Mouse (Mus musculus): Measurements from ENCODE around the gene Mrpl34.

Gene Mrpl34

DNA sequence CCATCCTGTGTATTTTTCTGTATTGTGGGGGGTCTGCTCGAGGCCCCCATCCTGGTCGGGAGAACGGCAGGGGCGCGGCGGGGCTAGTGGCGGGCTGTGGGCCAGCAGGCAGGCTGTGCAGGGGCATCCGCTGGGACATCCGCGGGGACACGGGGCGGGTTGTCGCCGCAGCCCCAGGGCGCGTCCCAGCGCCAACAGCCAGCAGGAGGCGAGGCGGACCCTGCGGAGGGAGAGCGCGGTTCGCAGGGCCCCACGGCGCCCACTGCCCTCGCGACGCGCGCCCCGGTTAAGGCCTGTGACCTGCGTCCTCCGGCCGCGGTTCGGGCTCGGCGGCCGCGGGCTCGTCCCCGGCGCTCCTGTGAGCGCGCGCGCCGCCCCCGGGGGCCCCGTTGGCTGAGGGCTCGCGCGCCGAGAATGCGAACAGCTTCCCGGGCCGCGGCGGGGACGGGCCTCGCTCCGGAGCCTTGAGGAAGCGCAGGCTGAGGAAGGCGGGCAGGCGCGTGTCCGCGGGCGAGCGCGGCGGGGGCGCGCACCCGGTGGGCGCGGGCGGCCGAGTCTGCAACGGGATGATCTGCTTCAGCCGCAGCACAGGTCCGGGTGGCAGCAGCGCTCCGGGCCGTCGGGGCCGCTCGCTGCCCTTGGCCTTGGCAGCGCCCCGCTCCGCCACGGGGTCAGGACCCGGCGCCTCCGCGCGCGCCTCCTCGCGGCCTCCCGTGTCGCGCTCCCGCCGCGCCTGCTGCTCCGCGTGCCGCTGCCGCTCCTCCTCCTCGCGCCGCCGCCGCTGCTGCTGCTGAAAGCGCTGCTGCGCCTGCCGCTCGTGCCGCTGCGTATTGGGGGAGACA lies 11.6 kb downstream of the Mrpl34 start:
- TF ChIP-seq GATA4 (IDR thresholded peaks at IDR 0.05; ENCODE audit: insufficient replicate concordance, low read length), result no peak

DNA sequence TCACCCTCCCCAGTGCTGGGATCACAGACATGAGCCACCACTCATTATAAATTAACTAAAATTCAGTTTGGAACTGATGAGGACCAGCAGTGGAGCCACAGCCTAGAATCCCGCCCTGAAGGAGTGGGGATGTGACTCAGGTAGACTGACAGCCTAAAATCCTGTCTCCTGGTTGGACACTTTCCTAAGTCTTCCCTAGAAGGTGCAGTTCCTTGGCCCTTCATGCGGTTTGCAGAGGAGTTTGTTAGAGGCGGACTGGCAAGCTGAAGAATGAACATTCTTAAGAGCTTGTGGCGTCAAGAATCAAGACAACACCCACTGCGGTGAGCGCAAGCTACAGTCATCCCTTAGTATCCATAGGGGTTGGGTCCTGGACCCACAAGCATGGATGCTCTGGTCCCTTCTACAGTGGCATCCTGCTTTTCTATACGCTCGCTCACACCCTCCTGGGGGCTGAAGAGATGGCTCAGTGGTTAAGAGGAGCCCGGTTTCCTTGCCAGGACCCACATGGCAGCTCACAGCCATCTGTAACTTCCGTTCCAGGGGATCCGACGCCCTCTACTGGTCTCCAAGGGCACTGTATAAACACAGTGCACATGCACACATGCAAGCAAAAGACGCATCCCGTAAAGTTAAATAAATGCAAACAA lies 12.6 kb downstream of the Mrpl34 start:
- no peak for TF ChIP-seq GATA4 (IDR thresholded peaks at IDR 0.05; ENCODE audit: insufficient replicate concordance, low read length)

DNA sequence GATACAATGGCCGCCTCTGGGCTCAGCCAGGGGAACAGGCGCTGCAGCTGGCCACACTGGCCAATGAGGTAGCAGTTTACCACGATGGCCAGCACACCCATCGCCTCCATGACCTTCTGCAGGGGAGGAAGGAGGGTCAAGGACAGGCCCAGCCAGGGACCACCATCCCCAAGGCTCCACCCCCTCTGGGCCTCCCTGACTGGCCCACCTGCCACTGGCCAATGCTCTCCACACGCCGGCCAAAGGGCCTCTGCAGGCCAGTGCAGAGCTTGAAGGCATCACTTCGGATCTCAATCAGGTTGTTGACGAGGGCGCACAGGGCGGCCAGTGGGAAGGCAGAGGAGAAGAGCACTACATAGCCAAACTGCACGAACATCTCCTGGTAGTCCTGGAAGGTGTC lies 14.2 kb downstream of the Mrpl34 start:
- TF ChIP-seq GATA4 (IDR thresholded peaks at IDR 0.05; ENCODE audit: insufficient replicate concordance, low read length), result no peak

DNA sequence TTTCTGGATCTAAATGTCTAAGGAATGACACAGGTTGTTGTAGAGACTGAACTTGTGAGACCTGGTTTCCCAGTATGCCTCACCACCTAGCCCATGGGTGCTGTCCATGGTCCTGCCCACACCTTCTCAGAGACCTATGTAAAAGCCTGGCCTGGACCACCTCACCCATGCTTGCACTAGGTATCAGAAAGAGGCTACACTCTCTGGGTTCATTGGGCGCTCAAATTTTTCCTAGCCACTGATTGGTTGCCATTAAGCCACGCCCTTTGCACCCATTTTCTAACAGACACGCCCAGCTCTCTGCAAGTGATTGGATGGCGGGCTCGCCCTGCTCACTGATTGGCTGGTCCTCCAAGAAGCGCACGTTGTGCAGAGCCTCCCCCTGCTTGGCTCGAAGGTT lies 19.2 kb downstream of the Mrpl34 start:
- no peak for TF ChIP-seq GATA4 (IDR thresholded peaks at IDR 0.05; ENCODE audit: insufficient replicate concordance, low read length)

DNA sequence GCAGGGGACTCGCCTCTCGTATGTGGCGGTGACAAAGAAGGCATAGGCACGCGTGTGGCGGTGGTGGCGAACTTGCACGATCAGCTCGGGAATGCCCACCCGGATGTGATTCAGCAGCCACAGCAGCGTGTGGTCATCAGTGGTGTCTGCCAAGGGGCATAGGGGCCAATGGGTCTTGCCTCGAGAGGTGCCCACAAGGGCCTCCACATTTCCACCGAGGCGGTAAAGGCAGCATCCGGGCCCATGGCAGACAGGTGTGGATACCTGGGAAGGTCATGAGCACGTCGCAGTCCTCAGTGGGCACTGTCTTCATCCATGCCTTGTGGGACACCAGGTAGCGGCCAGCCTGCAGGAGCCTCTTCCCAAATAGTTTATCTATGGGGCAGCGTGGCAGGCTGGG lies 20.0 kb downstream of the Mrpl34 start:
- TF ChIP-seq GATA4 (IDR thresholded peaks at IDR 0.05; ENCODE audit: insufficient replicate concordance, low read length), result no peak

DNA sequence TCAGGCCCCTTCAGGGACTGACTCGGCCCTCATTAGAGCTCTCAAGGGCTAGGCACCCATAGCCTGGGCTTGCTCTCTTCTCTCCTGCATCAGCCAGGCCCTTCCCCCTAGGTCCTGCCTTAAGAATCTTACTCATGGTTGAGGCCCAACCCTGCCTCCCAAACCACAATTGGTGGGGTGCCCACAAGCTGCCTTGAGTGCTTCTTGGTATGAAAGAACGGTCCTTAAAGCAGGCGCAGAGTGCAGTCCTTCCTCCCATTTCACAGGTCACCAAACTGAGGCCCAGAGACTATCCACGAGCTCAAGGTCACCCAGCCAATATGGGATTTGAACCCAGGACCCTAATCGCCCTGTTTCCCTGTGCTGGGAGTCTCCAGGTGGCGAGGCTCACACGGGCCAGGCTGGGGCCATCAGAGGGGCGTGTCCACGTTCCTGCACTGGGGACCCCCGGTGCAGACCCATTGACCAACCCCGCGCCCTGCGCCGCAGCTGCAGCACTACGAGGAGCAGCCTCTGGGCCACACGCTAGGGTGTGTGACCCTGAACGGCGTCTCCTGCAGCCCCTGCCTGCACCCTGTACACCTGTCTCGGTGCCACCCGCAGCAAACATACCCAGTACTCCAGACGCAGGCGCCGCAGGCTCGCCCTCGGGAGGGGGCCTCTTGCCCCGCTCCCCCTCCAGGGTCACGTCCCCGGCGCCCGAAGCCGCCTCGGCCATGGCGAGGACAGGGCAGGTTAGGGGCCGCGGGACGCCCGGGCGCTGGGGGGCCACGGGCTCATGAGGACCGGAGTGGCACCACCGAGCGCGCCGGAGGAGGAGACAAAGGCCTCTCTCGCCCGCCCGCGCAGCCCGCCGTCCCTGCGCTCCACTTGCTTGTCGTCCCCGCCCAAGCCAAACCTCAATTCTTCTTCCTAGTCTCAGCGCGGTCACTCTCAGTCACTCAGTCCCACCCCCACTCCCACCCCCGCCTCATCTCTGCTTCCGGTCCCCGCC lies 20.7 kb downstream of the Mrpl34 start, which contains the start of gene Ano8:
Gene Ano8 (minus strand): TSS at position 822 of the 994 bp plus-strand sequence.
- TF ChIP-seq GATA4 (IDR thresholded peaks at IDR 0.05; ENCODE audit: insufficient replicate concordance, low read length), result no peak

DNA sequence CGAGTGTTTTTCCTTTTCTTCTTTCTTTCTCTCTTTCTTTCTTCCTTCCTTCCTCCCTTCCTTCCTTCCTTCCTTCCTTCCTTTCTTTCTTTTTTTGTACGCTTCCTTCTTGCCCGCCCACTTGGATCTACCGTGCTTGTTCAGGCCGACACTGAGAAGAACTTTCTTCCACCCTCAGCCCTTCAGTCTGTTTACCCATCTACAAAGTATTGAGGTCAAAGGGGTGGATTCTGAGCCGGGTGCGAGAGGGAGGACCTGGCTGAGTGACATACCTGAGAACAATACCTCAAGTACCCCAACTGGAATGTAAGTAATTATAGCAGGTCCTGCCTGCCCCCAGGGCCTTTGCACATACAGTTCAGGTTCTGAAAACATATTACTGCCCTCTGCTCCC lies 21.4 kb downstream of the Mrpl34 start:
- no peak for TF ChIP-seq GATA4 (IDR thresholded peaks at IDR 0.05; ENCODE audit: insufficient replicate concordance, low read length)

DNA sequence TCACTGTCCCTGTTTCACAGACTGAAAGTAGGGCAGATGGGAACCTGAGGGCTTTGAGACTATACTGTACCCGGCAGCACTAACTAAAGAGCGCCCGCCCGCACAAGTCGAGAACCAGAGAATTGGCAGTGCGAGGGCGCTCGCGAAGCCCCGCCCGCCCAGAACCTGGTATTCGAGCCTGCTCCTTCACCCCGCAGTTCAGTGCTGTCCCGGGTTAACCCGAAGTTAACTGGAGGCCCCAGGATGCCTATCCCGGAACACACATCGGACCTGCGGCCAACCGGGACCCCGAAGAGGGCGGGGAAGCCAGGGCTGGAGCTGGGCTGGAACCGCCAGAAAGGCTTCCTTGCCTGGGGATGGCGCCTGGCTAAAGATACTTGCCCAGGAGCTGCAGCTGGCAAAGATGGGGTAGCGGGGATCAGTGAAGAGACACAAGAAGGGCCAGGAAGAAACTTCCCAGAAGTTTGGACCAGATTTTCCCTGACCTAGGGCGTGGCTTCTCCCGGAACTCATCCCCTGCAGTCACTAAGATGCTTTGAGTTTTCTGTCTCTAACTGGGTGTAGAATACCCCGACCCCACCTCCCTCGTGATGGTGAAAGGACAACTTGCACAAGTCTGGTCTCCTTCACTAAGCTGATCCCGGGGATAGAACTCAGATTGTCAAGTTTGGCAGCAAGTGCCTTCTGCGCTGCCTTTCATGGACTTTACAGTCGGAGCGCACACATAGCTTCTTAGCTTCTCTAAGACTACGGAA lies 23.1 kb downstream of the Mrpl34 start, which contains the start of gene Gtpbp3:
Gene Gtpbp3 (plus strand): TSS at position 413 of the 755 bp plus-strand sequence.
- TF ChIP-seq GATA4 (IDR thresholded peaks at IDR 0.05; ENCODE audit: insufficient replicate concordance, low read length), result no peak

DNA sequence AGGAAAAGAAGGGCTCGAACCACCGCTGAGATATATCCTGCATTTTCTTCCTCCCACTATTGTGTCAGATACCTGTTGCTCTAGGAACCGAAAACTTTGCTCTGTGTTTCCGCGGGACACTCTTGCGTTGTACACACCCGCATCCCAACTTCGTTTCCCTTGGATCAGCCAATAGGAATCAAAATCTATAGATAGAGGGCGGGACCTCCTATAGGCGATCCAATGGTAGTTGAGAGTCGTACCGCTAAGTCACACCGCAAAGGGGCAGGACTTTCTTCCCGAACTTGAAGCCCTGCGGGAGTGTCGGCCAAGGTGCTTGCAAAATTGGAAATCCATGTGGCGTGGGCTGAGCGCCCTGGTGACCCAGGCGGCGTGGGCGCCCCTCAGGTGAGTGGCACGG lies 23.7 kb downstream of the Mrpl34 start:
- TF ChIP-seq GATA4 (IDR thresholded peaks at IDR 0.05; ENCODE audit: insufficient replicate concordance, low read length), result 0 out of 2 replicates have a peak, but pooled peaks have one; percentile 19

DNA sequence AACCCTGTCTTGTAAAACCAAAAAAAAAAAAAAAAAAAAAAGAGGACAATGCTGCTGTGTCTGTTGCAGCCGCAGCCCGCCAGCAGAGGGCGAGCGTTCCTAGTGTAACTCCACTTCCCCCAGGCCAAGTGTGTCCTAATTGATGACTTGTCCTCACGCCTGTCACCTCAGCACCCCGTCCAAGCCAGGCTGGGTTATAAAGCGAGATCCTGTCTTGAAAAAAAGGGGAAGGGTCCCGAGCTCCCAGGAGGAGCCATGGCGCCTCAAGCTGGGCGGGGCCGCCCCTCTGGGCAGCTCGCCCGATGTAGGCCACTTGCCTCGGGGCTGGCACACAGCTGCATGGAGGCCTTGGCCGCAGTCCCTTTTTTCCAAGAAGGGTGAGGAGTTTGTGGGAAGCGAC lies 30.3 kb downstream of the Mrpl34 start:
- TF ChIP-seq GATA4 (IDR thresholded peaks at IDR 0.05; ENCODE audit: insufficient replicate concordance, low read length), result no peak

DNA sequence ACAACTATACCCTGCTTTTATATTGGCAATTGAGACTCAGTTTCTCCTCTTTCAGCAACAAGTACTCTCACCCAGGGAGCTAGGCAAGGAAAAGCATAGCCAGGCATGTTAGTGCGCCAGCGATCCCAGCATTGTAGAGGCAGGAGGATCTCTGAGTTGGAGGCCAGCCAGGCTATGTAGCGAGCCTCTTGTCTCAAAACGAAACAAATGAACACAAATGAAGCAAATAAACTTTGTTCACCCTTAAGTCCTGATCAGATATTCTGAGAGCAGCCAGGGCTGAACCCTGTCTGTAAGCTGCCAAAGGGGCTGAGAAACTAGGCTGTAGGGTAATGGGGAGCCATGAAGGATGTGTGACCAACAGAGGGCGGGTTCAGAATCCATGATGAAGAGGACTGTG lies 31.1 kb downstream of the Mrpl34 start:
- TF ChIP-seq GATA4 (IDR thresholded peaks at IDR 0.05; ENCODE audit: insufficient replicate concordance, low read length), result no peak

DNA sequence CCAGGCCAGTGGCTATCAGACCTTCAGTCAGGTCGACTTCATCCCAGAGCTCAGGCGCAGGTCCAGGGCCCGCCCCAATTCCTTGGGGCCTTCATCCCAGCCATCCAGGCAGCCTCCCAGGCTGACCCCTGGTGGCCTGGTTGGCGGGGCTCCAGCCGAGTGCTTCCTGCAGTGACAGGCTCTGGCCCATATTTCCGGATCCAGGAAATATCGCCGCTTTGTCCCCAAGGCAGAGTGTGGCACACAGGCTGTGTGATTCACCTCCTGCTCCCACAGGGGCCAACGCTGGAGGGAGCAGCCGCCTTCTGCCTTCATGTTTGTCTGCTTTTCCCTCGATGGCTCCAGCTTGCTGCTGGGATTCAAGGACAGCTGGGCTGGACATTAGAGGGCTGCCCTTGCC lies 31.7 kb downstream of the Mrpl34 start:
- peak; percentile 74; the same call in 1 of the 2 replicates for TF ChIP-seq GATA4 (IDR thresholded peaks at IDR 0.05; ENCODE audit: insufficient replicate concordance, low read length)

DNA sequence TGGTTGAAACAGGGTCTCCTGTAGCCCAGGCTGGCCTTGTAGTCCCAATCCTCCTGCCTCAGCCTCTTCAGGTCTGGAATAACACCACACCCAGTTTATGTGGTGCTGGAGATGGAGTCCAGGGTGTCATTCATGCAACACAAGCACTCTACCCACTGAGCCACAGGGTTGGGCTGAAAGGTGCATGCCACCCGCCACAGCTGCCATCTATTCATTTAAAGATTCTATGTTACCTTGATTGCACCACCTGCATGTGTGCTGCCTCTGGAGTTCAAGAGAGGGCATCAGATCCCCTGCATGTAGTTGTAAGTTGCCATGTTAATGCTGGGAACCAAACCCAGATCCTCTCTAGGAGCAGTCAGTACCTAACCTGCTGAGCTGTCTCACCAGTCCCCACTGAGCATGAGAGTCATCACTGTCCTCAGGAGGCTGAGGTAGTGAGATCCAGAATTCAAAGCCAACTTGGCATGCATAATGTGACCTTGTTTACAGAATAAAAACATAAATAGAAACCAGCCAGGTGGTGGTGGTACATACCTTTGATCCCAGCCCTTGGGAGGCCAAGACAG lies 32.4 kb downstream of the Mrpl34 start:
- TF ChIP-seq GATA4 (IDR thresholded peaks at IDR 0.05; ENCODE audit: insufficient replicate concordance, low read length), result no peak

DNA sequence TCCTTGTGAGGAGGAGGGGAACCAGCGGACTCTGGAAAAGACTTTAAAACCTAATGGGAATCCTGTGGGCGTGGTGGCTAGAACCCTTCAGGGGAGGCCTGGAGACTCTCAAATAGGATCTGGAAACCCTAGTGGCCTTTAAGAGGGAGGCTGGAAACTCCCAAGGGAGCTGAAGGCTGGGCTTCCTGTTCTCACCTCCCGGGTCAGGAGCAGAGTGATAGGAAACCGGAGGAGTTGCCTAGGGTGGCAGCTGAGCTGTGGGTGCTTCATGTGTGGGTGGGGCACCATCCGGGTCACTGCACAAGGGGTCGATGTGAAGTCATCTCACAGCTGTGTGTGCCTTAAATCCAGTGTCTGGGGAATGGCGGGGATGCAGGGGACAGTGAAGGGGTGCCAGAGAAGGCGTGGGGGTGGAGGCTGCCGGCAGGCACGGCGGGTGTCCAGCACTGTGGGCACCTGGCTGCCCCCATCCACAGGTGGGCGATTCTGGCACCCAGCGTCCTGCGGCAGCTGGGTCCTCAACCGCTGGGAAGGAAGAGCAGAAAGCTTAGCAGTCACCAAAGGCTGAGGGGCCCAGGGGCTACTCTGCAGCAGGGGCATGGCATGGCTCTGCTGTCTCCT lies 33.2 kb downstream of the Mrpl34 start:
- TF ChIP-seq GATA4 (IDR thresholded peaks at IDR 0.05; ENCODE audit: insufficient replicate concordance, low read length), result peak; percentile 58; the same call in 1 of the 2 replicates

All from liver, adult (tissue).